Mouse (Mus musculus) testis, postnatal 14 days (tissue): ENCODE measurements at regions not wholly inside any gene's neighbourhood (a gene's known extent, or its start where the extent isn't known, plus 50 kb on each side); places are given as distances from the start of the nearest gene placed in this dataset.
A peak's percentile ranks its signal among the peaks of the same experiment; 100 is the strongest.

Experiments used
- DNase-seq: peaks from one replicate; pipeline ENCODE4 v3.0.0; 2021; ENCODE audit warnings: low spot score

DNA sequence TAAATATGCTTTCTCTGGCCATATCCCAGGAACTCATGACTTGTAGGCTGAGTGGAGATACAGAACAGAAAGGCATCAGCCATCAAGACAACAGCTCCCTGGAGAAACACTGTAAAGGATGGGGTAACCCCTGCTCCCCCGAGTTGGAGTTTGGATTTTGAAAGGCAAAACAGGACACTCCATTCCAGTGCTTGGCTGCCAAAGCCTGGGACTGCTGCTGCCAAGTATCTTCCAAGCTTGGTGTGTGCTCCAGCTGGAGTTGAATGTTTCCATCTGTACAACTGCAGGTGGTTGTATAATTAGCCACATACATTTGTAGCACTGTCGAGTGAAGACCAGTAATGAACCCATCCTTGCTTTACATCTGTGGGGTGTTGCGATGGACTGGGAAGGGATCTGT, 62.1 kb downstream of the 4933412E24Rik start:
- DNase-seq = peak; percentile 29

- no peak for DNase-seq
These were observed 62.6 kb downstream of the 4933412E24Rik start for GRCm38 (mm10) chr15:59953857-59954256.

DNA sequence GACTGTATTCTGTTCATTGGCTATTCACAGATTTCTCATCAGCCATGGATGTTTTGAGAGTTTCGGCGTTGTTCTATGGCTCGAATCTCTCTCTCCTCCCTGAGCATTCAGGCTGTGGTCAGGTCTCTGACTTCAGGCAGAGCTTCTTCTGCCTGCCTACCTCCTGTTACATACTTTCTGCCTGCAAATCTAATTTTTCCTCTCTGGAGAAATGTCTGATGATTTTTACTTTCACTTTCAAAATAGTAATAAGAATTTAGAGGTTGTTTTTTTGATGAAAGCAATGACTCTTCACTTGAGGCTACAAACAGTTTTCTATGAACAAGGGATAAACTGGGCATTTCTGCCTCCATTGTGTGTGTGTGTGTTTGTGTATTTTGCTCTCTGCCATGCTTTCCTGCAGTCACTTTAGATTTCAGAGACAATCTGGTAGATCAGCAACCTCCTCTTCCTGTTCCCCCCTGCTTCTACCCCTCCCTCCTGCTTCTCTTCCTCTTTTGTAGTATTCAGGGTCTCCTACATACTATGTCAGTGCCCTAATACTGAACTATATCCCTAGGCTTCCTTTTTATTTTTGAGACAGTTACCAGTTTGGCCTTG, 65.7 kb downstream of the 4933412E24Rik start:
- DNase-seq = no peak

GRCm38 (mm10) chr15:59945208-59945607, 71.2 kb downstream of the 4933412E24Rik start:
- DNase-seq = no peak

DNA sequence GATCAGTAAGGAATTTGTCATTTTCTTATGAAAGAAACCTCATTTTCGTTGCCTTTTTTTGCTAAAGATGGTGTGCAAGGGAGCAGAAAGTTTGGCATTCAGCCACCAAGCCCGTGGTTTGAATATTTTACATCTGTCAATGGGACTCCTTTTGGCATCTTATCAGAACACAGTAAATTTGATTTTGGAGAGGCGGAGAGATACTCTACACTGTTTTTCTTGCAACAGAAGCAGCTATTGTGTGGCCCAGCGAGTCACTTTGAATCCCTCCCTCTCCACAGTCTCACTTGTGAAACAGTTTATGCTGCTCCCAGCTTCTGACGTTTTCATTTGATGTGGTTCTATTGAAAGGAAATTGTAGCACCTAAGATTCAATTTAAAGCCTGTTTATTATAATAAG, 79.9 kb downstream of the 4933412E24Rik start:
- DNase-seq = no peak

GRCm38 (mm10) chr15:59913860-59914259, 102.6 kb downstream of the 4933412E24Rik start:
- no peak for DNase-seq

DNA sequence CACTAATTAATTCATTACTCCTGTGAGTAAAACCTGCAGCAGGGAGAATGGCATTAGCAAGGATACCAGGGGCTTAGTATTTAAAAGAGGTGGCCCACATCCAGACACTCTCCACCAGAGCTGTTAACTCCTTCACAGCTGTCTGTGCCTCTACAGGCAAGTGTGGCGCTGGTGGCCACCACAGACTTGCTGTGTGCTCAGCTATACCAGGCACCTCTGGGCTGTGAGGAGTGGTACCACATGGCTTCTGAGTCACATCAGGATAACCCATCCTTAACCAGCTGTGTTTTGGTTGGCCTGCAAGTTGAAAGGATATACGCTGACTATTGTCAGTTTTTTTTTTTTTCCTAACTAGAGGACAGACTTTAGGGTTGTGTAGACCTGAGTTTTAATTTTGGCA, 108.1 kb downstream of the 4933412E24Rik start:
- no peak for DNase-seq

GRCm38 (mm10) chr15:59905832-59906797, 110.3 kb downstream of the 4933412E24Rik start:
- no peak for DNase-seq

- no peak for DNase-seq
These were observed 111.7 kb downstream of the 4933412E24Rik start for GRCm38 (mm10) chr15:59904741-59905140.

- DNase-seq = no peak
These were observed 127.4 kb downstream of the 4933412E24Rik start for GRCm38 (mm10) chr15:59888996-59889395.

DNA sequence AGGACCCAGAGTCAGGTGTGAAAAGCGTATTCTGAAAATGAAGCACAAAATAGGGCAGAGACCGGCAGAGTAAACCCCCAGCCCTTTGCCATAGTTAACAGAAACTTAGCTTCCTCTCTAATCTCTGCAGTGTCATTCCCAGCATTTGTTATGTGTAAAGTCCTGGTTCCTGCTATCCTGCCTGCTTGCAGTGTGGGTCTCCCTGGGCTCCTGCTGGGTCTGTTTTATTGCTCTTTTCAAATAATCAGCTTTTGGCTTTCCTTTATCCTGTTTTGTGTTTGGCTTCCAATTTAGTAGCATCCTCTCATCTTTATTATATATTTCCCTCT, 128.3 kb downstream of the 4933412E24Rik start:
- DNase-seq = no peak

DNA sequence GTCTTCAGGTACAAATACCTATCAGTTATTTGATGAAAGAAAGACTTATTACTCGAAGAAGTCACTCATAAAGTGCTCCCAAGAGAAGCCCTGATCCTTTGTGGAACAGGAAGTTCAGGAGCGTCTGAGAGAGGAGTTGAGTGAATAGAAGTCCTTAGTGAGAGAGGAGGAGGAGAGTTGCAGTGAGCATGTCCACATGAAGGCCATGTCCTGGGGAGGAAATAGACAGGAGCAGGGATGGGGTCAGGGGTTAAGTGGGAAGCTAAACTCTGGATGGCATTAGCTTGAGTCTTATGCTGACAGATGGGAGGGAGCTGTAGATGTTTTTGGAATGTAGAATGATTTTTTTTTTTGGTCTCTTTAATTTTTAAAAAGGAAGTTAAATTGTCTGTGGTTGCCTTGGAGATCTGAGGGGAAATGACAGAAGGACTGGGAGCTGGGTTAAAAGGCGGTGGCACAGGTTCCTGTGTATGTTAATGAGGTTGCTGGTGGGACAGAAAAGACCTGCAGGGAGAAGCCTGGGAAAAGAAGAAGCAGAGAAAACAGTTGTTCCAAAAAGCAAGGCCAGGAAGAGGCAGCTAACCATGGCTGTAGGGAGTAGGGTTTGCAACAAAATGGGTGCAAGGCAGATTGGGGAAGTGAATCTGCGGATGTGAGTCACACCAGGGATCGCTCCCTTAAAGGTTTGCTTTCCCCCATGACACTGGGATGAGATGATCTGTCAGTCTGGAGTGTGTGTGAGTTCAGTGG, 128.9 kb downstream of the 4933412E24Rik start:
- DNase-seq = no peak

GRCm38 (mm10) chr15:59886036-59886435, 130.4 kb downstream of the 4933412E24Rik start:
- no peak for DNase-seq

DNA sequence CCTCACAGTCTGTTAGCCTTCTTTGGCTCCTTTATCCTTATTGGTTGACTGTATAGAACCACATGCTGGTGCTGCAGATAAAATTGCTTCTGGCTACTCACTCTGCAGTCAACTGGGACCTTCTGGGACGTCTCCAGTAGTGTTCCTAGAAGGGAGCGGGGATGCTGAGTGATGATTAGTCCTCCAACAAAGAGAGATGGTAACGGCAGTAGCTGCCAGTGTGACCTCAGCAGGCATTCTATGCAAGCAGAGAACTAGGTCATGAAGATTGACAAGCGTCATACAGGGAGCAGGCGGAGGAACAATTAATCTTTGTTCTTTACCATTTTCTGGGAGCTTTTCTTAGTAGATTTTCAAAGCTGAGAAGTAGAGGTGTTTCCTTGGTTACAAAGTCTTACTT, 134.0 kb downstream of the 4933412E24Rik start:
- no peak for DNase-seq

DNA sequence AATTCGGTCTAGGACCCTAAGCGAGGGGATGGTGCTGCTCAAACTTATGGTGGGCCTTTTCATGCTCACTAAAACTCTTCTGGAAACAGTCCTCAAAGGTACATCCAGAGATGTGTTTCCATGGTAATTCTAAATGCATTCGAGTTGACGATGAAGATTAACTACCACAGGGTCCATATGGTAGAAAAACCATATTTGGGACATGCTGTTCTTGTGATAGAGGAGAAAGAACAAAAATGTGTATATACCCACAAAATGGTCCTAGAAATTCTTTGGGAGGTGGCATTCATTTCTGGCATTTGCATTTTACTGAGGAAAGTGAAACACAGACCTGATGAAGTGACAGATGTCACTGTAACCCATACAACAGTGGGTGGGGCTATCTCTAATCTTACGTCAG, 136.0 kb downstream of the 4933412E24Rik start:
- DNase-seq = no peak

GRCm38 (mm10) chr15:59879311-59879710, 137.1 kb downstream of the 4933412E24Rik start:
- DNase-seq = no peak

DNA sequence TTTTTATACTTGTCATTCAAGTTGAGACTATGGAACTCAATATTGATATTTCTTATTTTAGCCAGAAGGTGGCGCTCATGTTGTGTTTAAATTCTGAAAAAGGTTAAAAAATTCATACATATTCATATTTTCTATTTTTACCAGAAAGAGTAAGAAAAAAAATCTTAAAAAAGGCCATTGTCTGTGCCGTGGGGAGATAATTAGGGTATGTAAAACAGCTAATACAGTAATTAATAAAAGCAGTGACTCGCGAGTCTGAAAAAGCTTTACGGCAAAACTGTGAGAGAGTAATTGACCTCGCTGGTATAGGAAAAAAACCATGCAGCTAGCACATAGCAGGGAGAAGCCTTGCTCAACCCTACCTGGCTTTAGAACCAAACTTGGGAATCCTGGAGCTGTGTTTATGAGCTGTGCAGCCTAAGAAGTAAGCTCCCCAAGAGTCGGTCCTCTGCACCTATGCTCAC, 140.1 kb downstream of the 4933412E24Rik start:
- no peak for DNase-seq

GRCm38 (mm10) chr15:59866701-59867100, 149.7 kb downstream of the 4933412E24Rik start:
- no peak for DNase-seq

- DNase-seq = no peak
These were observed 151.5 kb downstream of the 4933412E24Rik start for GRCm38 (mm10) chr15:59864746-59865499.

DNA sequence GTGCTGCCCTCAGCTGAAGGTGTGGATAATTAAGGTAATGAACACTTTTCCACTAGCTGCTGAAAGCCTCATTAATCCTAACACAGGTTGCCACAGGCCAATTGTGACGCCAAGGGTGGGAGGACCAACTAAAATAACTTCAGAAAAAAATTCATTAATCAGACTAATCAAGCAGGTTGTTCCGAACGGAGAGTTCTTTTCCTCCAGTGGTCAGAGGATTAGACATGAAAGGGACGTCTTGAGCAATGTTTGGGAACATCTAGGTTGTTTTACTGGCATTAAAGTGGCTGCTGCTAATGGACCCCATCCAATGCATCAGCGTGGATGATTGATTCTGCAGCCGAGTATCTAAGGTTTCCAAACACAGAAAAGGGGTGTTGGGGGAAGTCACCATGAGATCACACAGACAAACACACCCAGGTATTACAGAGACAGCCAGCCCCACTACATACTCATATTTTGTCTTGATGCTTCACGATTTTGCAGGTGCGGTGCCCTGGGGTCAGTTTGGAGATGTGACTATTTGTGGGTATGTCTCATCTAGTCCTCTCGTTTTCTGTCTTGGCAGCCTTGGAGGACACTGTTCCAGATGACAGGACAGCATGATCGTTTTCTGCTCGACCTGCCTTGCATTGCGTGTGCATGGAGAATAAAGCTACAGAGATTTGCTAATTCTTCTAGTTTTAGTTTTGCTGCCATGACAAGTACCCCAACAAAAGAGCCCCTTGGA, 164.0 kb downstream of the 4933412E24Rik start:
- no peak for DNase-seq

- no peak for DNase-seq
These were observed 171.2 kb downstream of the 4933412E24Rik start for GRCm38 (mm10) chr15:59845158-59845739.
